Mouse (Mus musculus) B cell, adult 2 months (primary cell): ENCODE data around the gene Maml3.

Source experiments
- DNase-seq, 2 experiments: peaks; one replicate each; pipeline ENCODE4 v3.0.0; 2022

Maml3 gene

GRCm38 (mm10) chr3:51771839-51772630 is 332.8 kb downstream of the Maml3 start:
- no peak for DNase-seq

GRCm38 (mm10) chr3:51769196-51769595 is 335.7 kb downstream of the Maml3 start:
- DNase-seq: no peak

GRCm38 (mm10) chr3:51765220-51765923 is 339.5 kb downstream of the Maml3 start:
- DNase-seq: peak; percentile 9 to 21

- DNase-seq: no peak
Measured at GRCm38 (mm10) chr3:51764175-51764574, 340.7 kb downstream of the Maml3 start.

GRCm38 (mm10) chr3:51762900-51763299 is 342.0 kb downstream of the Maml3 start:
- DNase-seq: no peak

GRCm38 (mm10) chr3:51759534-51759933 is 345.3 kb downstream of the Maml3 start:
- no peak for DNase-seq

- no peak for DNase-seq
Measured at GRCm38 (mm10) chr3:51757032-51757431, 347.8 kb downstream of the Maml3 start.

- DNase-seq: no peak
Measured at GRCm38 (mm10) chr3:51756283-51756682, 348.6 kb downstream of the Maml3 start.

GRCm38 (mm10) chr3:51753262-51753661 is 351.6 kb downstream of the Maml3 start:
- no peak for DNase-seq

GRCm38 (mm10) chr3:51751440-51751839 is 353.4 kb downstream of the Maml3 start:
- DNase-seq: no peak

GRCm38 (mm10) chr3:51749812-51750481 is 354.9 kb downstream of the Maml3 start:
- no peak for DNase-seq

GRCm38 (mm10) chr3:51749421-51749811 is 355.5 kb downstream of the Maml3 start:
- DNase-seq: no peak

GRCm38 (mm10) chr3:51748436-51749376 is 356.2 kb downstream of the Maml3 start:
- no peak for DNase-seq

GRCm38 (mm10) chr3:51746816-51747215 is 358.1 kb downstream of the Maml3 start:
- no peak for DNase-seq

GRCm38 (mm10) chr3:51745162-51745561 is 359.7 kb downstream of the Maml3 start:
- peak in 1 of 2 experiments; percentile 6 for DNase-seq

- no peak for DNase-seq
Measured at GRCm38 (mm10) chr3:51744339-51744759, 360.5 kb downstream of the Maml3 start.

GRCm38 (mm10) chr3:51742405-51742804 is 362.5 kb downstream of the Maml3 start:
- no peak for DNase-seq

- no peak for DNase-seq
Measured at GRCm38 (mm10) chr3:51741824-51742223, 363.1 kb downstream of the Maml3 start.

- DNase-seq: no peak
Measured at GRCm38 (mm10) chr3:51739835-51740112, 365.1 kb downstream of the Maml3 start.

- DNase-seq: no peak
Measured at GRCm38 (mm10) chr3:51739049-51739834, 365.6 kb downstream of the Maml3 start.

GRCm38 (mm10) chr3:51733685-51734084 is 371.2 kb downstream of the Maml3 start:
- no peak for DNase-seq
